Mouse (Mus musculus): ENCODE measurements around the gene Cyp4v3.

- no peak for TF ChIP-seq CTCF (IDR thresholded peaks at IDR 0.05; ENCODE audit: low read depth, low read length)
- no peak for TF ChIP-seq POLR2A (IDR thresholded peaks at IDR 0.05; ENCODE audit: extremely low read depth, insufficient read depth, low read length)
Observed at GRCm38 (mm10) chr8:45381075-45381962, 48.3 kb upstream of the Cyp4v3 start.
